Mouse (Mus musculus): ENCODE measurements at regions not wholly inside any gene's neighbourhood (a gene's known extent, or its start where the extent isn't known, plus 50 kb on each side); places are given as distances from the start of the nearest gene placed in this dataset.

- H3K4me3 ChIP-seq = no peak overlapping the region
- no peak overlapping the region for H3K9ac ChIP-seq
- no peaks in the 10 kb centered on the region for H3K27me3 ChIP-seq
- H3K27ac ChIP-seq = no peak overlapping the region
- no peak overlapping the region for H3K4me2 ChIP-seq
- H3K36me3 ChIP-seq = no peaks in the 10 kb centered on the region
- H3K4me1 ChIP-seq = no peaks in the 10 kb centered on the region
- WGBS = 38% methylated on average over 4 of the region's 4 CpGs
- ATAC-seq (ENCODE audit: borderline replicate concordance, extremely low read depth, low FRiP score, low TSS enrichment) = peak; percentile 83; the same call in 1 of the 2 replicates
- no peaks in the 10 kb centered on the region for H3K9me3 ChIP-seq
These were observed 430.6 kb downstream of the Dmac1 start for GRCm38 (mm10) chr4:74847332-74848053.

DNA sequence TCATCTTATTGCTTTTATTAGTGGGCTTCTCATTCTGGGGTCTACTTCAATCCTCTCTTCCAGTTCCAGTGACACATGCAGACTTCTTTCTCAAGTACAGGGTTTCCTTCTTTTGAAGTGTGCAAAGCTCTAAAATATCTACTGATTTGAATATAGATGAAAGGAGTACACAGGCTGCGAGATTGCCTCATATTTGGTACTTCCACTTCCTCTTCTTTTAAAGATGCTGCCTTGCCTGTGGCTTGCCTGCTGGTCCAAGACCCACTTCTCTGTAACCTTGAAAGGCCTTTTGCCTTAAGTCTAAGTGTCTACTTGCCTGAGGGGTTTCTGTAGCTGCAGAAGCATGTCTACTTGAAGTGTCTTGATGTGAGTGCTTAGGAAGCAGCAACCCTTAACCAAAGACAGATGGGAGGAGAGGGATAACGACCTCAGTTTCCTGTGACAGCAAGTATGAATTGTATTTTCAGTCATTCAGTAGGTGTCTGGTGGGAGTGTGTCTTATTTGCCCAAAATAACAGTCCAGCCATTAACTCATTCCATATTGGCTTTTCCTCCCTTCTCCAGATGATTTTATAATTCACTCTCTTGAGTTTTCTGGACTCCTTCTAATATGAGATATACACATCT is 479.8 kb downstream of the Dmac1 start:
- H3K9ac ChIP-seq = no peak overlapping the region
- no peaks in the 10 kb centered on the region for H3K9me3 ChIP-seq
- no peak overlapping the region for H3K4me3 ChIP-seq
- 56% methylated on average over 2 of the region's 2 CpGs for WGBS
- H3K4me2 ChIP-seq = no peak overlapping the region
- H3K27me3 ChIP-seq = no peaks in the 10 kb centered on the region
- H3K27ac ChIP-seq = no peak overlapping the region
- no peaks in the 10 kb centered on the region for H3K36me3 ChIP-seq
- H3K4me1 ChIP-seq = no peaks in the 10 kb centered on the region
- no peak for ATAC-seq (ENCODE audit: borderline replicate concordance, extremely low read depth, low FRiP score, low TSS enrichment)

DNA sequence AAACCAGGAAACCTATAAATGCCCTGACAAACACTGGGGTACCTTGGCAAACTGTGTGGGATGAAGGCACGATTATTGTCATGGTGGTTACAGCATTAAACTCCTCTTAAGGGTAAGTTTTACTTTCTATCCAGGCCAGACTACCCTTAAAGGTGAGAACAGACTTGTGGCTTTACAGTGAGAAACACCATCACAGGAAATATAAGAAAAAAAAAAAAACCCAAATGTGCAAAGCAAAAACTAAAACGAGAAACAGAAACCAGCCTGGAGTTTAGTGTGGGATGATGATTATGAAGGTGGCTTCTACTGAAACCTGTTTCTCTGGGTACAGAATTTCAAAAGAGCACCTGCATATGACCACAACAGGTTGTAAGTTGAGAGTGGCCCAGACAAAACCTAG is 480.6 kb downstream of the Dmac1 start:
- no peaks in the 10 kb centered on the region for H3K4me1 ChIP-seq
- no peak overlapping the region for H3K9ac ChIP-seq
- H3K27me3 ChIP-seq = no peaks in the 10 kb centered on the region
- no peaks in the 10 kb centered on the region for H3K36me3 ChIP-seq
- ATAC-seq (ENCODE audit: borderline replicate concordance, extremely low read depth, low FRiP score, low TSS enrichment) = no peak
- no peaks in the 10 kb centered on the region for H3K9me3 ChIP-seq
- H3K4me3 ChIP-seq = no peak overlapping the region
- H3K4me2 ChIP-seq = no peak overlapping the region
- WGBS = 71% methylated on average over 2 of the region's 2 CpGs
- no peak overlapping the region for H3K27ac ChIP-seq

DNA sequence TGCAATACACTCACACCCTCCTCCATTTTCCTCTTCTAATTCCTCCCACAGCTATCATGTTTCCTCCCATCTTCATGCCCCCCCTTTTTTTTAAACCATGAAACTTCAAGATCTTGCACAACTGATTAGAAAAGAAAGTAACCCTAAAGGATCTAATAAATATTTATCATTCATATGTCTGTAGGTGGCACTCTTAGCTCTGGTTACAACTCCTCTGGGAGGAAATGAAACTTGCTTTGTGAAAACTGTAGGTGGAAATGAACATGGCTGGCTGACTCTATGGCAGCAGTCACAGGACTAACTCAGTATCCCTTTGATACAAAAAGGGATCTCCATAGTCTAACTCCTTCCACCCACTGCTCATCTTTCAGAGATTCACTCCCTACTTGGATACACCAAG is 481.4 kb downstream of the Dmac1 start:
- Histone ChIP-seq H3K4me1 (no peaks in the 10 kb centered on the region), H3K4me2 (no peak overlapping the region), H3K36me3 (no peaks in the 10 kb centered on the region), H3K27ac (no peak overlapping the region), H3K9me3 (no peaks in the 10 kb centered on the region), H3K9ac (no peak overlapping the region), H3K4me3 (no peak overlapping the region), H3K27me3 (no peaks in the 10 kb centered on the region)
- no peak for ATAC-seq (ENCODE audit: borderline replicate concordance, extremely low read depth, low FRiP score, low TSS enrichment)

DNA sequence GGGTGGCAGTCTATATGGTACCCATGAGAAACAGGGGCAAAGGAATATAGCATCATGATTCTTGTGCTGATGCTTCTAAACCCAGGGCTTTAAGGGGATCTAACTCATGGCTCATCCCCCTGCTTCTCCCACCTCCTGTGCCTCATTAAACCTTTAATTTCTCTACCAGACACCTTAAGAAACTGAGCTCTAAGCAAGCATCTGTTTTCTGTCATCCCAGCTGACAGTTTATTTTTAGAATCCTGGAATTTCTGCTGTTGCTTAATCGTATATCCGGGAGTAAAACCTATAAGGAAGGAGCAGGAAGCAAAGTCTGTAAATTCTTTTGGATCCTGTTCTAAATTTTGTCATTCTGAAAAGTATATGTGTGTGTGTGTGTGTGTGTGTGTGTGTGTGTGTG is 505.7 kb downstream of the Kdm4c start:
- H3K27ac ChIP-seq = no peak overlapping the region
- no peaks in the 10 kb centered on the region for H3K36me3 ChIP-seq
- no peak overlapping the region for H3K9ac ChIP-seq
- ATAC-seq (ENCODE audit: borderline replicate concordance, extremely low read depth, low FRiP score, low TSS enrichment) = no peak
- H3K9me3 ChIP-seq = no peaks in the 10 kb centered on the region
- no peak overlapping the region for H3K4me3 ChIP-seq
- H3K4me2 ChIP-seq = no peak overlapping the region
- 29% methylated on average over 2 of the region's 2 CpGs for WGBS
- H3K4me1 ChIP-seq = no peaks in the 10 kb centered on the region
- no peaks in the 10 kb centered on the region for H3K27me3 ChIP-seq

GRCm38 (mm10) chr4:74739642-74740041 is 497.3 kb downstream of the Kdm4c start:
- Histone ChIP-seq H3K4me2 (no peak overlapping the region), H3K27me3 (no peaks in the 10 kb centered on the region), H3K9me3 (no peaks in the 10 kb centered on the region), H3K27ac (no peak overlapping the region), H3K36me3 (no peaks in the 10 kb centered on the region), H3K4me3 (no peak overlapping the region), H3K4me1 (no peaks in the 10 kb centered on the region), H3K9ac (no peak overlapping the region)
- no peak for ATAC-seq (ENCODE audit: borderline replicate concordance, extremely low read depth, low FRiP score, low TSS enrichment)
- WGBS = 61% methylated on average over 2 of the region's 2 CpGs
